Mouse (Mus musculus) neural tube, embryonic 15.5 days (tissue): ENCODE results near the gene Daxx. TPM values are rescaled to one million over a fixed set of nuclear protein-coding genes. Genes with fewer than 3 reads are reported as not detected.
"Not testable (repeated sequence)": the region's sequence is repeated elsewhere in the genome, so short reads cannot be mapped to it uniquely, and the experiment has no call there.

Experiments
- ATAC-seq: fragments of 200-750 bp; cut with Nextera tagmentation; 2 replicates; pipeline ENCODE4 v1.8.0; 2017; ENCODE audit warnings: mild to moderate bottlenecking, moderate TSS enrichment, moderate library complexity; ENCODE audit not compliant: low FRiP score
- H3K27ac ChIP-seq: fragments of 300-500 bp; sonication (generic); replicated peaks from 2 replicates; pipeline ENCODE4 v1.5.1; 2015; ENCODE audit warnings: mild to moderate bottlenecking, inconsistent platforms
- H3K27me3 ChIP-seq: fragments of 300-500 bp; sonication (generic); replicated peaks from 2 replicates; pipeline ENCODE4 v1.6.1; 2015; ENCODE audit warnings: inconsistent platforms
- H3K36me3 ChIP-seq: fragments of 300-500 bp; sonication (generic); 2 replicates; pipeline ENCODE4 v1.6.1; 2015; ENCODE audit warnings: inconsistent platforms
- H3K4me1 ChIP-seq: fragments of 300-500 bp; sonication (generic); 2 replicates; pipeline ENCODE4 v1.6.1; 2015; ENCODE audit warnings: inconsistent platforms
- H3K4me2 ChIP-seq: fragments of 300-500 bp; sonication (generic); 2 replicates; pipeline ENCODE4 v1.6.1; 2015; ENCODE audit warnings: inconsistent platforms, mild to moderate bottlenecking, moderate library complexity
- H3K4me3 ChIP-seq: fragments of 300-500 bp; sonication (generic); replicated peaks from 2 replicates; pipeline ENCODE4 v1.5.1; 2015; ENCODE audit warnings: mild to moderate bottlenecking, inconsistent platforms
- H3K9ac ChIP-seq: fragments of 300-500 bp; sonication (generic); replicated peaks from 2 replicates; pipeline ENCODE4 v1.6.1; 2015; ENCODE audit warnings: mild to moderate bottlenecking, inconsistent platforms
- H3K9me3 ChIP-seq: fragments of 300-500 bp; sonication (generic); replicated peaks from 2 replicates; pipeline ENCODE4 v1.6.1; 2016; ENCODE audit warnings: inconsistent platforms
- WGBS: fragments of 180-500 bp; shearing (Covaris S2); methylation state at CpG from one replicate; pipeline ENCODE4 v1.1.7; 2015; ENCODE audit warnings: mixed read lengths; 5-methylcytosine and 5-hydroxymethylcytosine counted together
- polyA plus RNA-seq: library from polyadenylated mRNA; unstranded; fragments of >200 nt; fragmentation: Nextera tagmentation; extraction: Ambion mirVana; gene quantifications from 2 replicates; pipeline ENCODE4 v1.2.1, GENCODE M21; 2015

Daxx gene
- polyA plus RNA-seq, 1 experiment from 2014 or later, result 50.7 TPM

GRCm38 (mm10) chr17:33891892-33892291 lies 17.3 kb upstream of the Daxx start:
- ATAC-seq, H3K27me3 ChIP-seq, H3K9me3 ChIP-seq, H3K4me3 ChIP-seq, H3K9ac ChIP-seq, H3K36me3 ChIP-seq, H3K4me2 ChIP-seq, H3K27ac ChIP-seq: not testable (repeated sequence)
- WGBS, result 77% methylated on average over 6 of the region's 6 CpGs
- H3K4me1 ChIP-seq, result peaks cover 11% of the 10 kb centered on the region

GRCm38 (mm10) chr17:33892429-33892828 lies 16.8 kb upstream of the Daxx start:
- Histone ChIP-seq H3K27ac (no peak overlapping the region), H3K9ac (no peak overlapping the region), H3K9me3 (no peaks in the 10 kb centered on the region), H3K4me1 (peaks cover 11% of the 10 kb centered on the region), H3K4me2 (no peak overlapping the region), H3K36me3 (no peaks in the 10 kb centered on the region), H3K4me3 (no peak overlapping the region), H3K27me3 (no peaks in the 10 kb centered on the region)
- ATAC-seq, result no peak
- WGBS, result 26% methylated on average over 7 of the region's 7 CpGs

- not testable (repeated sequence) for H3K27me3 ChIP-seq, H3K27ac ChIP-seq, H3K4me3 ChIP-seq, H3K9me3 ChIP-seq, ATAC-seq, H3K4me2 ChIP-seq, H3K9ac ChIP-seq, H3K36me3 ChIP-seq
- WGBS, result 80% methylated on average over 4 of the region's 4 CpGs
- H3K4me1 ChIP-seq, result peaks cover 11% of the 10 kb centered on the region
Observed at GRCm38 (mm10) chr17:33893011-33893410, 16.2 kb upstream of the Daxx start.

GRCm38 (mm10) chr17:33897114-33897794 lies 12.0 kb upstream of the Daxx start:
- H3K36me3 ChIP-seq, result no peaks in the 10 kb centered on the region
- H3K27me3 ChIP-seq, result no peaks in the 10 kb centered on the region
- no peak overlapping the region for H3K9ac ChIP-seq
- no peak for ATAC-seq
- no peak overlapping the region for H3K4me3 ChIP-seq
- WGBS, result 47% methylated on average over 6 of the region's 6 CpGs
- H3K27ac ChIP-seq, result no peak overlapping the region
- no peaks in the 10 kb centered on the region for H3K9me3 ChIP-seq
- no peaks in the 10 kb centered on the region for H3K4me1 ChIP-seq
- H3K4me2 ChIP-seq, result no peak overlapping the region

- H3K9me3 ChIP-seq, result not testable (repeated sequence)
Observed at GRCm38 (mm10) chr17:33898193-33898592, 11.0 kb upstream of the Daxx start.

GRCm38 (mm10) chr17:33899642-33900041 lies 9.6 kb upstream of the Daxx start:
- ATAC-seq, result no peak
- H3K27ac ChIP-seq, result no peak overlapping the region
- H3K9ac ChIP-seq, result no peak overlapping the region
- H3K4me2 ChIP-seq, result no peak overlapping the region
- no peak overlapping the region for H3K4me3 ChIP-seq
- H3K27me3 ChIP-seq, result no peaks in the 10 kb centered on the region
- no peaks in the 10 kb centered on the region for H3K36me3 ChIP-seq
- H3K4me1 ChIP-seq, result no peaks in the 10 kb centered on the region
- H3K9me3 ChIP-seq, result no peaks in the 10 kb centered on the region
- WGBS, result 68% methylated on average over 4 of the region's 4 CpGs

More at GRCm38 (mm10) chr17:33898193-33898592, 11.0 kb upstream of the Daxx start:
- not testable (repeated sequence) for ATAC-seq, H3K4me1 ChIP-seq, H3K27ac ChIP-seq, H3K36me3 ChIP-seq, H3K27me3 ChIP-seq, H3K9ac ChIP-seq, H3K4me3 ChIP-seq, H3K4me2 ChIP-seq
- WGBS, result 83% methylated on average over 4 of the region's 4 CpGs

GRCm38 (mm10) chr17:33900281-33900988 lies 8.8 kb upstream of the Daxx start:
- Histone ChIP-seq H3K9ac (no peak overlapping the region), H3K27ac (no peak overlapping the region)
- WGBS, result 78% methylated on average over 7 of the region's 7 CpGs

GRCm38 (mm10) chr17:33900989-33901314 lies 8.3 kb upstream of the Daxx start:
- Histone ChIP-seq H3K9ac (no peak overlapping the region), H3K27me3 (no peaks in the 10 kb centered on the region), H3K4me2 (no peak overlapping the region), H3K36me3 (no peaks in the 10 kb centered on the region), H3K4me3 (no peak overlapping the region), H3K4me1 (no peaks in the 10 kb centered on the region), H3K27ac (no peak overlapping the region), H3K9me3 (no peaks in the 10 kb centered on the region)
- 88% methylated on average over 4 of the region's 4 CpGs for WGBS
- ATAC-seq, result no peak

More at GRCm38 (mm10) chr17:33900281-33900988, 8.8 kb upstream of the Daxx start:
- no peak overlapping the region for H3K4me3 ChIP-seq
- no peak overlapping the region for H3K4me2 ChIP-seq
- no peaks in the 10 kb centered on the region for H3K9me3 ChIP-seq
- no peaks in the 10 kb centered on the region for H3K27me3 ChIP-seq
- no peaks in the 10 kb centered on the region for H3K4me1 ChIP-seq
- no peak for ATAC-seq
- H3K36me3 ChIP-seq, result no peaks in the 10 kb centered on the region

- H3K27me3 ChIP-seq, result no peaks in the 10 kb centered on the region
- H3K9me3 ChIP-seq, result no peaks in the 10 kb centered on the region
- no peak for ATAC-seq
- H3K36me3 ChIP-seq, result no peaks in the 10 kb centered on the region
- H3K4me1 ChIP-seq, result no peaks in the 10 kb centered on the region
- 65% methylated on average over 4 of the region's 4 CpGs for WGBS
- H3K9ac ChIP-seq, result no peak overlapping the region
- H3K27ac ChIP-seq, result no peak overlapping the region
- H3K4me2 ChIP-seq, result no peak overlapping the region
- H3K4me3 ChIP-seq, result no peak overlapping the region
Observed at GRCm38 (mm10) chr17:33901653-33902052, 7.6 kb upstream of the Daxx start.

GRCm38 (mm10) chr17:33902079-33902478 lies 7.1 kb upstream of the Daxx start:
- no peak overlapping the region for H3K4me3 ChIP-seq
- no peak overlapping the region for H3K4me2 ChIP-seq
- 42% methylated on average over 4 of the region's 4 CpGs for WGBS
- H3K9me3 ChIP-seq, result no peaks in the 10 kb centered on the region
- H3K4me1 ChIP-seq, result no peaks in the 10 kb centered on the region
- H3K36me3 ChIP-seq, result no peaks in the 10 kb centered on the region
- no peak overlapping the region for H3K9ac ChIP-seq
- no peak overlapping the region for H3K27ac ChIP-seq
- H3K27me3 ChIP-seq, result no peaks in the 10 kb centered on the region
- ATAC-seq, result no peak

GRCm38 (mm10) chr17:33902491-33902890 lies 6.7 kb upstream of the Daxx start:
- 91% methylated on average over 7 of the region's 7 CpGs for WGBS
- ATAC-seq, result no peak

GRCm38 (mm10) chr17:33903911-33904651 lies 5.1 kb upstream of the Daxx start:
- not testable (repeated sequence) for H3K9ac ChIP-seq, H3K9me3 ChIP-seq, H3K36me3 ChIP-seq, H3K4me3 ChIP-seq, H3K4me1 ChIP-seq, H3K4me2 ChIP-seq, ATAC-seq, H3K27ac ChIP-seq, H3K27me3 ChIP-seq
- WGBS, result 77% methylated on average over 6 of the region's 6 CpGs

More at GRCm38 (mm10) chr17:33902491-33902890, 6.7 kb upstream of the Daxx start:
- Histone ChIP-seq H3K9me3 (no peaks in the 10 kb centered on the region), H3K4me3 (no peak overlapping the region), H3K9ac (no peak overlapping the region), H3K4me1 (peaks cover 1% of the 10 kb centered on the region), H3K4me2 (no peak overlapping the region), H3K27ac (no peak overlapping the region), H3K36me3 (no peaks in the 10 kb centered on the region), H3K27me3 (no peaks in the 10 kb centered on the region)
